Mouse (Mus musculus): ENCODE results near the gene Dyx1c1.

The Dyx1c1 gene

GRCm38 (mm10) chr9:73020566-73021097, 62.0 kb downstream of the Dyx1c1 start:
- peak; percentile 50 for DNase-seq (ENCODE audit: extremely low read depth, low read depth, low spot score)
